Mouse (Mus musculus): ENCODE results near the gene Rassf3.

Gene Rassf3

DNA sequence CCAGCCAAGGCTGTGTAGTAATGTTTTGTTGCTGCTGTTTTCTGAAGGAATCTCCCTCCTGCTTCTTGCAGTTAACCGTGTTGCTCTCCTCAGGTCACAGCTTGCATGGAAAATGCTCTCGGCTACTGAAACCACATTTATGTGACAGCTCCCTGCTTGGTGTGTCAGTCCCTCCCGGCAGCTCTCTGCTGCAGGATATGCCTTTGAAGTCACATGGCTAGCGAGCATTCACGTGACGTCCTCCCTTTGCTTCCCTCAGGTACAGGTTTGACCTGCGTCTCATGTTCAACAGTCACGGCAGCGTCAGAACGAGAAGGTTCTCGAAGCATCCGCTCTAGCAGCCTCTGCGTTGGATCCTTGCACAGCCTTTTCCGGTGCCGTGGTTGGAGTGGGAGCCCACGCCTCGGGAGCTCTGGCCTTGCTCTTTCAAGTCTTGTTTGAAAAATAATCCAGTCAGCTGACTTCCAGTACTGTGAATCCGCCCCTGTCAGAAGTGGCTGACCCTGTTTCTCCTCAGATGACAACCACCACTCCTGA, 81.3 kb downstream of the Rassf3 start:
- no peak for DNase-seq

- DNase-seq, result no peak
Observed at GRCm38 (mm10) chr10:121394270-121394669, 81.9 kb downstream of the Rassf3 start.

DNA sequence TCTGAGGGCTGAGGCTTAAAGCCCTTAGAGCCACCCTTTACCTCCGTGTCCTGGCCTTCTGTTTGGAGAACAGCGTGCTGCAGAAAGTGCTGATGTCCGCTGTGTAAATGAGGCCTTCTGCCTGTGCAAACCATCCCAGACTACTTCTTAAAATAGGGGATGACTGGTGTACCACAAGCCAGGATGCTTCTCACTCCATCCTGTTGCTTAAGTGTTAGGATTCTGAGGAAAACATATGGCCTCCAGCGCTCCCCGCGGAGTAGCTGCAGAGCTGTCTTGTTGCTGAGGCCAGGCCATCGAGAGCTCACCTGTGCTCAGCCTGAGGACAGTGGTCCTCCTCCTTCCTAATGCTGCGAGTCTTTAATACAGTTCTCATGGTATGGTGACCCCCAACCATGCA, 84.2 kb downstream of the Rassf3 start:
- no peak for DNase-seq

GRCm38 (mm10) chr10:121390602-121391001, 85.5 kb downstream of the Rassf3 start:
- DNase-seq, result no peak

DNA sequence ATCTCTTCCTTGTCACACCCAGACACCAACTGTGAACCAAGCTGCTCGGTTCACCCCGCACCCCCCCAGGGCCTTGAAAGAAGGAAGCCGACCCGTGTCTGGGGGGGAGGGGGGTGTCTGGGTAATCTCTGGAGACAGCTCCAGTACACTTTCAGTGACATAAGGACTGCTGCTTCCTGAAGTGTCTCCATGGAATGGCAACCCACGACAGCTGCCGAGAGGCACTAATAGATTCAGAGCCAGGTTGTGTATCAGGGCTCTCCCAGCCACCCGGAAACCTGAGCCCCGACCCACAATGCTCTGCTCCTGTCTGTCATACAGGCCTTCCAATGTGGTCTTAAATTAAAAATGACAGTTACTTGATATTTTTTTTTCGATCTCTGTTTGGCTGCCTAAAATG, 89.8 kb downstream of the Rassf3 start:
- no peak for DNase-seq

GRCm38 (mm10) chr10:121385695-121386094, 90.5 kb downstream of the Rassf3 start:
- DNase-seq, result no peak

- no peak for DNase-seq
Observed at GRCm38 (mm10) chr10:121384710-121385109, 91.4 kb downstream of the Rassf3 start.

DNA sequence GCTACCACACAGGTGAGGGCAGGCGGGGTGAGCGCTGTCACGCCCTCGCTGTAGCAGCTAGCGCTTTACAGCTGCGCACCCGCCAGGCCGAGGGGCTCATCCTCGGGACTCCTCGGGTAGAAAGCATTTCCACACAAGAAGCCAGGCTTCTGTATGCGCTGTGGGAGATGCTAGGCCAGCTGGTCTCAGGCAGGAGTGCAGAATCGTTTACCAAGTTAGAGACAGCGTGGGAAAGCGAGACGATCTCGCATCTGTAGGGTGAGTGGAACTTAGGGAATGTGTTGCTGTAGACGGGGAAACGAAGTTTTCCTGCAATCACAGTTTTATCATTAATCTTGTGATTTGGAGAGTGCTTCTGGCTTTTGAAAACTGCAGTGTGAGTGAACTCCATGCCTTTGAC, 94.9 kb downstream of the Rassf3 start:
- no peak for DNase-seq

DNA sequence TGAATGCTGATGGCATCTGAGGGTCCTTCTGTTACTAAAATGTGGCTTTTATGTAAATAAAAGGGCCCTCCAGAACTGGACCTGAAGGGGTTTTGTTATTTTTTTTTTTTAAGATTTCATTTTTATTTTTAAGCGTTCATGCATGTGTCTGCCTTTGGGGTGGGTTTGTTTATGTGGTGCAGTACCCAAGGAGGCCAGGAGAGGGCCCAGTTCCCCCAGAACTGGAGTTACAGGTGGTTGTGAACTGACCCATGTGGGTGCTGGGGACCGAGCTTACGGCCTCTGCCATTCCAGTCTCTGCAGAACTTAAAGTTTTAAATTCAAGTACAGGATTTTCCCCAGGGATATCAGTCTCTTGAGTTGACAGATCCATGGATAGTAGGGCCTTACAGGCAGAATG, 96.8 kb downstream of the Rassf3 start:
- no peak for DNase-seq

DNA sequence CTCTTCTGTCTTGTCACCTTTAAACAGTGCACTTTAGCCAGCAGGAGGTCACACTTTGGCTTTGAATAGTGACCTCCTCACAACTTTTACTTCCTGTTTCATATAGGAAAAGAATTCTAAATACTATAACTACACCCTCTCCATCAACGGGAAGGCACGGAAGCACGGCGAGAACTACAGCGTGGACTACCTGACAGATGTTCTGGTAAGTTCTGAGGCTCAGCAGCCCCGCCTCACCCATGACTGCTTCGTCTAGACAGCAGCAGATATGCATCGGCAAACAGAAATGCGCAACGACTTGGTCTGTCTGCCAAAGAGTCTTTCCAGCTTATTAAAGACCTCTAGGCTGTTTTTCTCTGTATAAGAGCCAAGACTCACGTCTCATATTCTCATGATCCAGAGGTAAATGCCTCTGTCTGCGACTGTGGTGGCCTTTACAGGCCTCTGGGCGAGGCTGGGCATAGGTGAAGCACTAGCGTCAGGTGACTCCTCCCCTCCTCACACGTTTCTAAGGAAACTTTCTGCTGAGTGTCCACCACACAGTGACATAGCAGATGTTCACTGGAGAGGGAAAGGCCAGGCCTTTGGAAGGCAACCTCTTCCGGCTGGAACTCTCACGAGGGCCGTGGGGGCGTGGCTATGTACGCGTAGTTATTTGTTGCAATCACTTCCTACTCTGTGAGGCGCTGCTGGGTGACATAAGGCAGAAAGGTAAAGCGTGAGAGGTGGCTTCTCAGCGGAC, 99.4 kb downstream of the Rassf3 start:
- DNase-seq, result no peak

GRCm38 (mm10) chr10:121375649-121376493, 100.3 kb downstream of the Rassf3 start:
- no peak for DNase-seq

GRCm38 (mm10) chr10:121374693-121375620, 101.2 kb downstream of the Rassf3 start:
- DNase-seq, result no peak

- DNase-seq, result no peak
Observed at GRCm38 (mm10) chr10:121374013-121374412, 102.1 kb downstream of the Rassf3 start.

DNA sequence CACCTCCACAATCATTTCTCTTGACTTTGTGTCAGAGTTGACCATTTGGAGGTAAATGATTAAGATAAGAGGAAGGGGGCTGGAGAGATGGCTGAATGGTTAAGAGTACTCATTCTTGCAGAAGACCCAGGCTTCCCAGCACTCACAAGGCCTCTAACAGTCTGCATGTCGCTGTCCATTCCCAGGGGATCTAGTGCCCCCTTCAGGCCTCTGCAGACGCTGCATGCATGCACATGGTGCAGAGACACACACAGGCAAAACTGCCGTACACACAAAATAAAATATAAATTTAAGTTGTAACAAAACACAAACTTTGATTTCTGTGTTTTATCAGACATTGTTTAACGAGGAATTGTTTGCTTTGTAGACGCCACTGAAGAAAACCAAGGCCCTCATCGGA, 105.4 kb downstream of the Rassf3 start:
- no peak for DNase-seq

GRCm38 (mm10) chr10:121368783-121369465, 107.2 kb downstream of the Rassf3 start:
- no peak for DNase-seq

DNA sequence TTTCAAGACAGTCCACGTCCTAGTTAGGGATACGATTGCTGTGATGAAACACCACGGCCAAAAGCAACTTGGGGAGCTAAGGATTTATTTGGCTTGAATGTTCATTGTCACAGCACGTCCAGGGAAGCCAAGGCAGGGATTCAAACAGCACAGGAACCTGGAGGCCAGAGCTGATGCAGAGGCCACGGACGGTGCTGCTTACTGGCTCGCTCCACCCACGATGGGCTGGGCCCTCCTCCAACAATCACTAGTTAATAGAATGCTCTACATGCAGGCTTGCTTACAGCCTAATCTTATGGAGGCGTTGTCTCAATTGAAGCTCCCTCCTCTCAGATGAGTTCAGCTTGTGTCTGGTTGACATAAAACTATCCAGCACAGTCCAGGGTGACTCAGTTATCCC, 108.4 kb downstream of the Rassf3 start:
- DNase-seq, result no peak

GRCm38 (mm10) chr10:121367271-121367670, 108.9 kb downstream of the Rassf3 start:
- no peak for DNase-seq

DNA sequence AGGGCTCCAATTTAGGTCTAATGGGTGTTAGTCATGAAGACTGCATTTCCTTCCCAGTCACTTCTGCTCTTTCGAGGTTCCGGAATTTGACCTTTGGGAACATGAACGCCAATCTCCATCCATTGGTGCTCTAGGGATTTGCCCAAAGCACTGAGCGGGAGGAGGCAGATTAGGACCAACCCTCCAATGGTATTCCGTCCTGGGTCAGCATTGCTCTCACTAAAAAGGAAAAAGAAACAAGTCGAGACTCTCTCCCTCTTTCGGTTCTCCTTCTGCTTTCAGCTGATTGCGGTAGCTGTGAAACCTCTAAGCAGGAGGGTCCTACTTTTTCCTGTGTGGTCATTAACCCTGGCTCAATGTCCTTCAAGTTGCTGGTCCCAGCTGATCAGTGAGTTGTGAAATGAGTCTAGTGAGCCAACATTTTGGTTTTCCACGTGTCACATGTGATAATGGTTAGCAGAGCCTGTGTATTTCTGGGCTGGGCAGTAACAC, 110.3 kb downstream of the Rassf3 start:
- DNase-seq, result peak; percentile 8

GRCm38 (mm10) chr10:121364801-121365564, 111.2 kb downstream of the Rassf3 start, which contains the start of gene Gns:
Gns (plus strand) TSS chr10:121365090.
- peak; percentile 78 for DNase-seq

DNA sequence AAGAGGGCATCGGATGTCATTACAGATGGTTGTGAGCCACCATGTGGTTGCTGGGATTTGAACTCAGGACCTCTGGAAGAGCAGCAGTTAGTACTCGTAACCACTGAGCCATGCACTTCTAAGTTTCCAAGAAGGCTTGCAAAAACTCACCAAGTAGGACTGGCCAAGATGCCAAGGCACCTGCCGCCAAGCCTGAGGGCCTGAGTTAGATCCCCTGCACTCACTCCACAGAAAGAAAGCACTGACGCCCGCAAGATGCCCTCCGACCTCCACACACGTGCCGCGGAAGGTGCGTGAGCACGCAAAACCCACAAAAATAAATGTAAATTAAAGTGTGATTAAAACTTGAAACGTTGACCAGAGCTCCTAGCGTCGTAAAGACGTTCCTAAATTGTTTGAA, 111.8 kb downstream of the Rassf3 start:
- DNase-seq, result no peak

GRCm38 (mm10) chr10:121363201-121363600, 112.9 kb downstream of the Rassf3 start:
- no peak for DNase-seq

All from thymus, postnatal 25 days (tissue).